Mouse (Mus musculus) layer of hippocampus, postnatal 14 days (tissue): ENCODE data around the gene Syn2. TPM values are rescaled to one million over a fixed set of nuclear protein-coding genes. Genes with fewer than 3 reads are reported as not detected.

ENCODE experiments used
- DNase-seq, 2 experiments: peaks; one replicate each; pipeline ENCODE4 v3.0.0; 2021 to 2022; ENCODE audit warnings: low spot score in 2 of 2, mixed read lengths in 1 of 2
- total RNA-seq, 2 experiments: library from RNA; stranded (reverse); gene quantifications; 2 replicates each; pipeline ENCODE4 v1.2.3; 2021

Gene Syn2
- total RNA-seq, 2 experiments from 2014 or later, result 650 to 669 TPM

DNA sequence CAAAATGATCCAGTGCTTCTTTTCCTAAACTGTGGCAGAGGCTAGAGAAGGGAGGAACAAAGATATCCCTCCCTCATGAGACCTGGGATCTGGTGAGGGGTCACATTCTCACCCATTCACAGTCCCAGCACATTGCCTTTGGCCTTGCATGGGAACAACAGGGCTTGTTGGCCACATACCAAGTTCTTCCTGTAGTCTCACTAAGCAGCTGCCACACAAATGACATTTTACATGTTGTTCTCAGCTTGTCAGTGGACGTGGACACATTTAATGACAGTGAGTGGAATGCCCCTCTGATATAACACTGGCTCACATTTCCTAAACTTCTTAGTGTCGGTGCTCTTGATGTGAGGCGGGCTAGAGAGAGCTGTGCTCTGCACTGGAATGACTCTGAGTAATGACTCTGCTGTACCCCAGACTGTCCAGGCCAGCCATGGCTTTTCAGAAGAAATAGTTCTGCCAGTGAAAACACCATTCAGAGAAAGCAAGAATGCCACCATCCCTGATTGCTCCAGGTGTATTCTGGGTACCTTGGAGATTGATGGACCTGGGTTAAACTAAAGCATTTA is 106.5 kb downstream of the Syn2 start:
- no peak for DNase-seq

DNA sequence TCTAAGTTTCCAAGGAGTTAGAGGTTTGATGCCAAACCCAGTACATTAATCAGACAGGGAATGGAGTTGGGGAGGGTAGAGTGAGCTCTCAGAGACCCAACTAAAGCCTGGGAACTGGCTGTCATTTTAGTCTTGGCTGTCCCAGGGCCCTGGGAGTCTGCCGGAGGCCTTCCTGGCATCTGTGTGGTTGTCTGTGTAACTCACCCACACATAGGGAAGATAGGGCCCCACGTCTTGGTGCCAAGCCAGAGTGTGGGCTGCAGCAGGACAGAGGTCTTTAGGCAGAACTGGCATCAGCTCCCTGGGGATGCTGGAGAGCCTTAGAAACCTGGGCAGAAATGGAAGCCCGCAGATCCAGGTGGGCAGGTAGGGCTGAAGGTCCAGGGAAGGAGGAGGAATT is 107.2 kb downstream of the Syn2 start:
- DNase-seq, result no peak

DNA sequence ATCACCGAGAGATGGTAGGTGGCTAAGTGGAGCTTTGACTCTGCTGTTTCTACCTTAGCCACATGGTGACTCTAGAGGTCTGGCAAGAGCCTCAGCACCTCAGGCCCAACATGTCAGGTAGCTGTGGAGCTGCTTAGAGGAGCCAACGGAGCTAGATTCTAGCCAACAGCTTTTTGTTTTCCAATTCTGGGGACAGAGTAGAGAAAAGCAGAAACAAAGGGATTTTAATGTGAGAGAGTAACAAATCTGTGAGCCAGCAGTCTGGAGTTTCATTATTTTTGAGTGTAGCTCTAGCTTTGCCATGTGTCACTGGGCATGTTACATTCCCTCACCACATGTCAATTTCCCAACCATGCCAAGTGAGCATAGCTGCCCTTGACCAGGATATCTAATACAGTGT is 109.5 kb downstream of the Syn2 start:
- peak in 1 of 2 experiments; percentile 55 for DNase-seq

DNA sequence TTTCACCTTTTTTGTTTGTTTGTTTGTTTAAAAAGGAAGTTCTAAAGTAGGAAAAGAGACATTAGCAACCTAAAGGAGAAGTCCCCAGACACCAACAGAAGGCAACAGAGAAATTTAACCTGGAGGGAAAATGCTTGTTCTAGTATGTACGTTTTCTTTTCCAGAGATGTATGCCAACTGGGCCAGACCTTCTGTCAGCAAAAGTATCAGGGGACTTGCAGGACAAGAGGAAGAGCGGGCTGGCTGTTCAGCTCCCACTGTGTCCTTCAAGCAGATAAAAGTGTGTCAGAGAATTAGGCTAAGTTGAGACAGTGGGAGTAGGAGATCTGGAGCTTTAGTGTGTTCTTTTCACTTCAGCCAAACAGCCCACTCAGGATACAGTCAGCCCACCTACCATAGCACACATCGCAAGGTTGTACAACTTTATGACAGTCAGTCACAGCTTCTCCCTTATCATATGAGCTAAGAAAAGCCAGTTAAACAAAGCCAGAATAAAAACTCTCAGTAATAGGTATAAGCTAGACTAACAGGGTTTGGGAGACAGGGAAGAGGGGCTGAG is 110.9 kb downstream of the Syn2 start:
- DNase-seq, result no peak

DNA sequence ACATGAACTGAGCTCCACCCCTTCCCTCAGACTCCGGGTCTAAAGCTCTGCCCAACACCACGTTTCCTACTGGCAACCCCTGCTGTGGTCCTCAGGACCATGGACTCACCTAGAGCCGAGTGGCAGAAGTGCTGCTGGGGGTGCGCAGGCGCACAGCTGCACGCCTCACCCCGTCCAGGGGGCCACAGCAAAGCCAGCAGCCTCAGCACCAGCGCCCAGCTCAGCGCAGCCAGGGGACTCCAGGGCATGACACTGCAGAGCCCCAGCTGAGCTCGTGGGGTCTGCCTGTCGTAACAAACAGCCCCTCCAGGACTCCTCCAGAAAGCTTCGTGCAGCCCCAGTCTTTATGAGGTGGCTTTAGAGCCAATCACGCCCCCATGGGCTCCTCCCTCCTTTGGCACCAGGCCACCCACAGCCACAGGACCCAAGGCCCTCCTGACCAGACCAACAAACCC is 116.9 kb downstream of the Syn2 start:
- DNase-seq, result peak; percentile 48 to 57

DNA sequence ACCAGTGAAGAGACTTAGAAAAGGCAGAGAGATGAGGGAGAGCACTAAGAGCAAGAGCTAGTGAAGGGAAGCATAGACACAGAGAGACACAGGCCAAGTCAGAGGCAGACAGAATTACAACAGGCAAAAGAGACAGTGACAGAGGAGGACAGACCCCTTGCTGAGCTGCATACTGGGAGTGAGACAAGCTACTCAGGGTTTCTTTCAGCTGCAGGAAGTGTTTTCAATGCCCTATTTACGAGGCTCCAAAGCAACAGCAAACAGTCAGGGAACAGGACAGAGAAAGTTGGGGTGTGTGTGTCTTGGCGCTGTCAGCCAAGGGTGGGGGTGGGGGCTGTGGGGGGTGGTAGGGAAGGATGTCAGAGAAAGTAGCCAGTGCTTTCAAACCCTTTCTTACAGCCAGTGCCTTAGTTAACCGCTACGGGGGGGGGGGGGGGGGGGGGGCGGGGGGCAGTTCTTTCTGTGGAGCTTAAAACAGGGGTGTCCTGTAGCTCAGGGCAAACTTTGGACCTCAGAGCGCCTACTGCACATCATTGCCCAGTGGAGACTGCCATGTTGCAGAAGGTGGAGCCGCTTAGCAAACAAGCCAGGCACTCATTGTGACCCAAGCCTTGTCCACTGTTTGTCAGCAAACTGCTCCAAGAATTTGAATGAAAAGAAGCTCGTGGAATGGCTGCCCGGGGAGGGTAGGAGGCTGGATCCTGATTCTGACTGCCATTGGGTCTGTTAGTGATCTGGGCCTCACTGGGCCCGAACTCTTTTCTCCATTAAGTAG is 117.6 kb downstream of the Syn2 start, which contains the start of gene Timp4:
Gene Timp4, minus strand, starts transcription at position 107 of the 775 bp plus-strand sequence.
- peak in 1 of 2 experiments; percentile 57 for DNase-seq

DNA sequence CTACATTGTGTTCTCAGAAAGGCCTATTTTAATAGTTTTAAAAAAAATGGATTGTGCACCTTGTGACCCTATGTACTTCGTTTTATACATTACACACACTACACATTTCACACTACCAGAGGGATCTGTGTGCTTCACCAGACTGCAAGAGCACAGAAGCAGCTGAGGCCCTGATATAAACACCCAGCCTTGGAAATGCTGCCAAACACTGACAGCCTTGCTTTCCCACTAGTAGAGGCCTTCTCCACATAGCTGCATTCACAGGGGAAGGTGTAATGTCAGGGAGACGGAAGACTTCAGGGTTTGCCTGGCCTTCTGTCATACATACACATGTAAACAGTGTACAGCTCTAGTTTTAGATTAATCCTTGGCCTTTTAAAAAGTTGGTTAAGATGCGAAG is 120.5 kb downstream of the Syn2 start:
- no peak for DNase-seq

DNA sequence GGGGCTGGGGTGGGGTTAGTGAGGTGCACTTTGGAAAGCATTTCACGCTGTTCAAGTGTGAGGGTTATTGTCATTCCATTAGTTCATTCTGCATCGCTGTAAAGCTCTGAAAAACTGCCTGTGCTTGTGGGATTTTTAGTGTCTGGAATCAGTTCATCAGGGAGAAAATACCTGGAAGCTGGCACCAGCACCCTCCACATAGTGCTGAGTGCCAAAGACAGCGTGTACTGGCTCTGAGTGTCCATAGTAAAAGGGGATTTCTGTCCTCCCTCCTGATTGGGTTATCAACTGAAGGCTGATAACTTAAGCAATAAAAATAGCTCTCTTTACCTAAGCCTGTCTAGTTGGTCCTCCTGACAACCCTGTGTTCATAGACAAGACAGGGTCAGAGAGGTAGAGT is 125.8 kb downstream of the Syn2 start:
- no peak for DNase-seq

DNA sequence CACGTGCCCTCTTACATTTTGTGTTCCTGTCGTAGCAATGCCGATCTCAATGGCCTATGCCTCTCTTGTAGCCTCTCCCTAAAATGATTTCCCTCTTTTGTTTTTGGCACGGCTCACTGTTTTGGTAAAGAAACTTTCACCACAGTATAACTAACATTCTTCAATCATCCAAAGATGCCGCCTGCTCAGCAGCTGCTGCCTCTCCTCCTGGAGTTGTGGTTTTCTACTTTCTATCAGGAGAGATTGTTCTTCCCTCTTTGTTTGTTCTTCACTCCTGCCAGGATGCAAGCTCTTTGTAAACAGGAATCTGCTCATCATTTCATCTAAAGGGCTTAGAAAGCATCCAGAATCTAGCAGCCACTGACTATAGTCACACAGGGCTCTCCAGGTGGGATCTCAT is 132.1 kb downstream of the Syn2 start:
- no peak for DNase-seq

DNA sequence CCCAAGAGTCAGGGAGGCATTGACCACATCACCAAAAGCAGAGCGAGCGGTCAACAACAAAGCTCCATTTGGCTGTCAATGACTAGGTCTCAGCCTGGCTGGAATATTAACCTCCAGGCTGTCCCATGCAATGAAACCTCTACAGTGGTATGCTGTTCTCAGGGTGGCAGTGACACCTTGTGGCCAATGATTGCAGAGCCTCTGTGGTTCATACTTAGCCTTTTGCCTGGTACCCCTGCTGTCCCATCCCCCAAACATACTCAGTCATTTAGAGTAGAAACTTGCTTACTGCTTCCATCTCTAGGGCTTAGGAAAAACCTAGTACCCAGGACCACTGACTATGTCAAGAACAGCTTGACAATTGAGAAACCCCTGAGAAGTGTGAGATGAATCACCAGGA is 133.2 kb downstream of the Syn2 start:
- DNase-seq, result peak; percentile 80 to 86

DNA sequence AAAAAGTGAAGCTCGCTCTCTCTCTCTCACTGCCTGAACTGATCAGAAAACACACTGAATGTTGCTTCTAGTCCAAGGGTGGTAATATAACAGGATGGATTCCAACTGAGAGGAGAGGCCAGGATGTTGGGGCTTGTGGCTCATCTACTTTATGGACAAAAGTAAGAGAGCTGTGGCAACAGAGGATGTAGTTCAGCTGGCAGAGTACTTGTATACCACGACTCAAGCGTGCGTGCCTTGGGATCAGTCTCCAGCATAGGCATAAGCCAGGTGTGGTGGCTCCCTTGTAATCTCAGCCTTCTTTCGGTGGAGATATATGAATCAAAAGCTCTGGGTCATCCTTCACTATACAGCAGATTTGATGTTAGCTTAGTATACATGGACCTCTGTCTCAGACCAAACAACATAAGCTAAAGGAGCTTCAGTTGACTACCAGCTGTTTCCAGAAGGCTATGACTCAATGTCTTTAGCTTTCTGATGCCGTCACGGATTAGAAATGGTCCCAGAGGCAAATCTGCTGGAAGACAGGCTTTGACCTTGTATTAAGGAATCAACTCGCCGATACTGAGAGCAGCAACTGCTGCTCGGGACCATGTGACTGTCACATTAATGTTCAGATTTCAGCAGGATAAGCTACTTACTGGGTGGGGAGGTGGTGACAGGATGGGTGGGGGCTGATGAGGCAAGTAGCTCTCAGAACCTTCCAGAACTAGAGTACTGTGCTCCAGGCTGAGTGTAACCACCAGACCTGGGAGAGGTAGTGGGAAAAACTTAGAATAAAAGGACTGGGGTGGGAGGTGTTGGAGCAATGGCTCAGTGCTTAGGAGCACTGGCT is 134.1 kb downstream of the Syn2 start:
- DNase-seq, result no peak

DNA sequence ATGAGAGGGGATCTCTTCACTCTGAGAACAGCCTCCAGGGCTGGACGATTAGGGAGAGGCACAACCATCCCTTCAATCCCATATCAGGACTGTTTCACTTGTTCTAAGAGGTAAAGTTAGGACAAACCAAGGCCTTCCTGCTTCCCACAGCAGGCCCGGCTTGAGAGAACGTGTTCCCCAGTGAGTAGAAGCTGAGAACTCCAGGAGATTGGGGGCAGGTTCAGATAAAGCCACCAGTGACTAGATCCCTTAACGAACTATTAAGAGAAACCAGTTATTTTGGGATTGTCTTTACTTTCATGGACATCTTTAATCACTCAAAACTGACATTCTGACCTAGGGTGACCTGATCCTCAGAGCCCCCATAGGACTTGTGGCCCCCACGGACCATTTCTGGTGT is 134.9 kb downstream of the Syn2 start:
- no peak for DNase-seq

DNA sequence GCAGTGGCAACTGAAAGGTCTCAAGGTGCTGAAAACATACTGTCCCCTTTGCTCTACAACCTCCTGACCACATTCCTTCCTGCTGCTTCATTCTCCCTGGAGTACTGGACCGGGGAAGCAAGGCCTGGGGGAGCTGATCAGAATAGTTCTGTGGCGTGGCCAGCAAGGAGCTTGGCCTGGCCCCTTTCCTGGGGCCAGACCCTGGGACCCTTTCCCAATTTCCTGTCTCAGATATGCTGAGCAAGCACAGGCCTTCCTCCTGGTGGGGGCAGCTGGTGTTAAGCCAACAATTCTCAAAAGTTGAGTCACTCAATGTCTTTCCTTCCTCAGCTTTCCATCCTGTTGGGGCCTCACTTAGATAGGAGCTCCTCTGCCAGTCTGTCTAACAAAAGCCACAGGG is 135.4 kb downstream of the Syn2 start:
- DNase-seq, result no peak

DNA sequence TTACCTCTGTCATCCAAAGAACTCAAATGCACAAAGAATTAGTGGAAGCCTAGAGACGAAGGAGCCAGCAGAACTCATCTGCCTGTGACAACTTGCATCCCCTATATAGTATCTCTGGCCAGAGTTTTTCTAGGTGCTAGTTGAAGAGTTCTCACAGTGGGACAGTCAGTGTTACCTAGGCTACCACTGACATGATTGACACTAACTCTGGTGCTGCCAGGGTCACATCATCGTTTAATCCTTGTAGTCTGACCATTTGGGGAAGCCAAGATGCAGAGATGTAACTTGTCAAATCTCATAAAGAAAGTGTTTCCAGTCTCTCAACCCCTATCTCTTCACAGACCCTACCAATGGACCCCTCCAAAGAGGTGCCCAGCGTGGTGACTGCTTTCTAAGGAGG is 136.6 kb downstream of the Syn2 start:
- no peak for DNase-seq

DNA sequence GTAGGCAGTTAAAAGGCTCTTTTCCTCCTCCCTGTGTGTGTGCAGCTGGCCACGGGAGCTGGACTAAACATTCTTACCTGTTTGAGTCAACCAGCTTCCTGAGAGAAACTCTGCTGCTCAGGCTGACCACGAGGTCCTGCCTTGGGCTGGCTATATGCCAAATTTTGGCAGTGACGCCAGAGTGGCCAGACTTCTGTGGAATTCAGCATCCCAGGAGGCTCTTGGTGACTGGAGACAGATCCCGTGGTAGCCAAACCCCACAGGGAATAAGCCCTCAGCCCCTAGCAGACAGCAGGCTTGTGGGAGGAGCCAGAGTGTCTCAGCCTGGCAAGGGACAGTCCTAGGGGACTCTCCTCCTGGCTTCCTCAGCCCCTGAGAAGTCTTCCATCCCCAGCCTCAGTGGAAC is 137.2 kb downstream of the Syn2 start:
- DNase-seq, result no peak

DNA sequence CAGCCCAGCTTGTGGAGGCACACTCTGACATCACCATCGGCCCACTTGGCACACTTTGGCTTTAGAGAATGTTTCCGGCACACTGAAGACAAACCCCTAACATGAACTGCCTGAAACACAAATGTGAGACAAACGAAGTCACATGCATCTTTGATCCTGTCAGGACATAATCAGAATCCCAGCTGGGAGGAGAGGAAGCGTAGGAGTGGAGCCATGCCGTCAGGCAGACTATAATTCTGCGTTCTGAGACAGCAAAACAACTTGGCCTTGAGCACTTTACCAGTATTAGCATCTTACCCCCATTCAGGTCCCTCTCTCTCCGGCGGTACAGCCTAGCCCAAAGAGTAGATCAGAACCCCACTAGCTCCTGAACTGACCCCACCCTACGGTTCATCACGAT is 138.6 kb downstream of the Syn2 start:
- DNase-seq, result no peak

DNA sequence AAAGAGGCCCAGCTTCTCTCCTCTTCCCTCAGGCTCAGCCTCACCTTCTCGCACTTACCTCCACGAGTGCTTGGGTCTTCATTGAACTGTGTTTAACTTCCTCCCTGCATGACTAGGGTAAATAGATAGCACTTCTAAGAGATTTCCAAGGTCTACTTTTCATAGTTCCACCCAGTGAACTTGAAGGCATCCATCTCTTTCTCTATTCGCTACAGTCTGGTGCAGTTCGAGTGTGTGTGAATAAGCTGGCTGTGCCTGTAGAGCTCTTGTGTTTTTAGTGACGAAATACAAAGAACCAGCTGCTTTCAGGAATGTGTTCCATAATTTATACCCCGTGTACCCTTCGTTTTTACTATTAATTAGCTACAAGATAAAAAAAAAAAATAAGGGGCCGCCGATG is 140.0 kb downstream of the Syn2 start:
- no peak for DNase-seq

DNA sequence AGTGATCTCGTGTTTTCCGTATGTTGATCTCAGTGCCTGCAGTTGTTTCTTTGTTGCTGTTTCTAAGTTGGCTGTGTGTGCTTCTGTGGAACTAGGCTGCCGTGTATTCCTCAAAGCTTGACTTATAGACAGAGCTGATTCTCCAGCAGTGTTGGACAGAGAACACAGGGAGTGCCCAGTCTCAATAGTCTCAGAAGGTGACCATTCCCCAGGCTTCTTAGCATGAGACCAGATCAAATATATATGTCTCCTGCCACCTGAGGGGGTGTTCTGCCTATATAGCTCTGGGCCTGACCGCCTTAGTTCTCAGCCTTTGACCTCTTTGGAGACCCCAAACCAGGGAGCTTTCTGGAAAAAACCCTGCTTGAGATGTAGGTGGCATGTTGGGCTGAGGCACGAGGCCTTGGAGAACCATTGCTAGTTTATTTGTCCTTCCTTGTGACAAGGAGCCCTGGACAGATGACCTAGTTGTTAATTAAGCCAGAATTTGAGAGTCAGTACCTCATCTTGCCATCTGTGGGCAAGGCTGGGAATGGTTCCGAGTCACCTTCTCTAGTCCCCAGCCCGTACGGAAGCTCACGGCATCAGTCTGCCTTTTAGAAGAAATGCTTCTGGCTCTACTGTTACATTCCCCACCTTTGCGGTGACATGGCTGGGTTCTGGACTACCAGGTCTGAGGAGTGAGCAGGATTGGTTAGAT is 140.6 kb downstream of the Syn2 start:
- DNase-seq, result no peak

DNA sequence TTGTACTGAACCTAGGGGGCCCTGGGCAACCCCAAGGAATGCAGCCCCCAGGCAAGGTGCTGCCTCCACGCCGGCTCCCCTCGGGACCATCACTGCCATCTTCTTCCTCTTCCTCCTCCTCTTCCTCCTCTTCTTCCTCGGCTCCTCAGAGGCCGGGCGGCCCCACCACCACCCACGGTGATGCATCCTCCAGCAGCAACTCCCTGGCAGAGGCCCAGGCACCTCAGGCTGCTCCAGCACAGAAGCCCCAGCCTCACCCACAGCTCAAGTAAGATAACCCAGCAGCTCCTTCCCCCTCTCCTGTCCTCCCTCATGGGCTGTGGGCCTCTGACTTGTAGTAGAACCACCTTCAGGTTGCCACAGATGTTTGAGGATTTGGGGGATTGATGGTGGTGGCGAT is 143.4 kb downstream of the Syn2 start:
- no peak for DNase-seq

DNA sequence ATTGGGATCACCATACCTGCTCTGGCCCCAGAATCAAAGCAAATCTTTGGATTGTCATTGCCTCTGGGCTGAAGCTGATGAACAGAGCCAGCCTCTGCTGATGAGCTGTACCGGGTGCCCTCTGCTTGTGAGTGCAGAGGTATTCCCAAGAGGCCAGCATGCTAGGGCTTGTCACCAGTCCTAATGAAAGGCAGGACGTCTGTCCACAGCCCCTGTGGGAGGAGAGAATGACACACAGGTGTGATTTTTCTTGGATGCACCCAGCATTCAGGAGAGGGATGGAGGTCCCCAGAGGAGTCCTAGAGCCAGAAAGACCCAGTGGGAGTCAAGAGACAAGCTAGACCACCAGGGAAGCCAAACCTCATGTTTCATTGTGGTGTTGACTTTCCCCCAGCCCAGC is 144.9 kb downstream of the Syn2 start:
- no peak for DNase-seq

DNA sequence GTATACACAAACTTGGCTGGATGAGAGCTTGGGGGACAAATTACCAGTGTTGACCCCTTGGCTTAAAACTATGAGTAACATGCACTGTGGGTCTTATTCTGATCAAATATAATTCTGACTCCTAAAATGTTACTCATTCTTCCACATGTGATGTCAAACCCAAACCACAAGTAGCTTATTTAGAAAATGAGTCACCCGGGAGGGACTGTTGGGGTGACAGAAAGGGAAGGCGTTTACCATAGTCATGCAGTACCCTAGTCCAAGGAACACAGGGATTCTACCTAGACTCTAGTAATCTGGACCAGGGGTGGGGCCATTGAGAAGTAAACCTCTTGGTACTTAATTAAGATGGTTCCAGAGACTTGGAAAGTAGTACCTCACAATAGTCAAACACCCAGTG is 149.5 kb downstream of the Syn2 start:
- no peak for DNase-seq
